Mouse (Mus musculus) testis, adult 10 weeks (tissue): Measurements from ENCODE around the gene Krt9. TPM values are rescaled to one million over a fixed set of nuclear protein-coding genes. Genes with fewer than 3 reads are reported as not detected.

Experiments
- polyA plus RNA-seq: library from polyadenylated mRNA; stranded (reverse); fragments of 350-450 nt; fragmentation: Illumina TruSeq; extraction: RNeasy Lipid Tissue Mini Kit (QIAGEN cat#74804); gene quantifications from one replicate; pipeline ENCODE4 v1.2.3, GENCODE M21; 2014; ENCODE audit warnings: low read depth, low replicate concordance

Gene Krt9
- not detected for polyA plus RNA-seq

DNA sequence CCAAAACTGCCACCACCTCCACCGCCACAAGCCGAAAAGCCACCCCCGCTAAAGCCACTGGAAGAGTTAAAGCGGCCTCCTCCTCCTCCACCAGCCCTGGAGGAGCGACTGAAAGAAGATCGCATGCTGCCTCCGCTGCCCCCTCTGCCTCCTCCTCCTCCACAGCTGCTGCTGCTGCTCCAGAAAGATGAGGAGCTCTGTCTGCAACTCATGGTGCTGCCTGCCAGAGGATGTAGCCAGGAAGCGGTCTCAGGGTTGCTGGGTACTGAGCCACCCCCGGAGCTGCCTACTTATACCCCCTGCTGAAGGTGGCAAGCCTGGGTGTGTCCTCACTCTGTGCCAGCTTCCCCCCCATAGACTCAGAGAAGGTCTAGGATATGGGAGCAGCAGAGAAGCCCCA, at the start of gene Krt9:
Gene Krt9, minus strand, starts transcription at position 255 of the 400 bp plus-strand sequence.

DNA sequence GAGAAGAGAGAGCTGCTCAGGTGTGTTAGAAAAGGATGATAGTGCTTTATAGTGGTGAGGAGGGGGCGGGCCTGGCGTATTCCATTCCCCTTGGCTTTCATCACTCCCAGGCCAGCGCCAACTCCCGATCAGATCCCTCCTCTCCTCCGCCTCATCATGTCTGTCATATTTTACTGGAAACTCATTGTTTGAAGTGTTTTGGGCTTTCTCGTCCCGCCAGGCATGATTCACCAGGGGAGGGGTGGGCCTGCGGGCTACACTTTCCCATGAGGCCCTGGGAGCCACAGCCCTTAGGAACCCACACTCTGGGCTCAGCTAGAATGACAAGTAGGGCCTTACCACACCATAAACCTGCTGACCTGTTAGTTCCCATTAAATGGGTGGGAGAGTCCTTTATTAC, 14.5 kb upstream of the Krt9 start, which contains the start of gene Krt14:
Gene Krt14, minus strand, starts transcription at position 51 of the 400 bp plus-strand sequence.

DNA sequence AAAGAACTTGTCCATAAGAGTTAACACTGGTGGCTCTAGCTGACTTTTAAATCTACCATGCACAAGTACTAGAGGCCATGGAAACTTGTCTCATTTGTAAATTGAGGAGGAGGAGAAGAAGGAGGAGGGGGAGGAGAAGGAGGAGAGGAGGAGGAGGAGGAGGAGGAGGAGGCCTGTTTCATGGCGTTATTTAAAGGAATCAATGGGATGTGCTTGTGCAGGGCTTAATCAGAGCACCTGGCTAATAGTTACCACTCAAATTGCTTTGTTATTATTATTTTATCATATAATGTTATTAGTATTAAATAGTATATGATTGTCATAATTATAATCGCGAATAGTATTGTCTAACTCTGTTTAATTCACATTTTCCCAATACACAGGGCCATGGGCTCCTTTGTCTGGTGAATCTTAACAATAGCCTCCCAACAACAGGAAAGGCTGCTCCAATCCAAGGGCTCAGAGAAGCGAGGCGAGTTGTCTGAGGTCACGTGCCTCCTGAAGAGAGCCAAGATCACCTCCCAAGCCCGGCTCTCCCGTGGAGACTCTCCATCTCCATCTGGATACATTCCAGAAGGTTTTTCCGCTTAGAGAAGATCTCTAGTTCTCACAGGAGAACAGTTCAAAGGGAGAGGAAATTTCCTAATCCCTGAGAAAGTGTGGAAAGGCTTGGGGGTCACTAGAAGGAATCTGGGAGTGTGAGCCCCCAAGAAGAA, 44.3 kb downstream of the Krt9 start, which contains the start of gene Krt19:
Gene Krt19, minus strand, starts transcription at position 51 of the 716 bp plus-strand sequence.

Other genes with a start within 250 kb of the Krt9 start
- not detected for gene Krtap9-5, start 244.8 kb downstream of the Krt9 start, polyA plus RNA-seq
- gene Krtap29-1, start 214.2 kb downstream of the Krt9 start, polyA plus RNA-seq = not detected
- not detected for gene Krtap16-1, start 206.6 kb downstream of the Krt9 start, polyA plus RNA-seq
- not detected for gene Krtap17-1, start 199.3 kb downstream of the Krt9 start, polyA plus RNA-seq
- not detected for gene Krt33a, start 177.0 kb downstream of the Krt9 start, polyA plus RNA-seq
- gene Krt33b, start 163.4 kb downstream of the Krt9 start, polyA plus RNA-seq = not detected
- not detected for gene Krt34, start 151.7 kb downstream of the Krt9 start, polyA plus RNA-seq
- not detected for gene Krt31, start 142.7 kb downstream of the Krt9 start, polyA plus RNA-seq
- gene Krt32, start 105.0 kb downstream of the Krt9 start, polyA plus RNA-seq = not detected
- not detected for gene Krt35, start 97.0 kb downstream of the Krt9 start, polyA plus RNA-seq
- gene Krt36, start 87.6 kb downstream of the Krt9 start, polyA plus RNA-seq = not detected
- not detected for gene Krt13, start 71.7 kb downstream of the Krt9 start, polyA plus RNA-seq
- not detected for gene Krt15, start 57.3 kb downstream of the Krt9 start, polyA plus RNA-seq
- not detected for gene Krt19, start 44.6 kb downstream of the Krt9 start, polyA plus RNA-seq
- gene Krt14, start 14.3 kb upstream of the Krt9 start, polyA plus RNA-seq = not detected
- gene Krt16, start 55.7 kb upstream of the Krt9 start, polyA plus RNA-seq = not detected
- gene Krt17, start 67.8 kb upstream of the Krt9 start, polyA plus RNA-seq = not detected
- not detected for gene Krt42, start 76.6 kb upstream of the Krt9 start, polyA plus RNA-seq
- 2,357 TPM for gene Eif1, start 126.6 kb upstream of the Krt9 start, polyA plus RNA-seq
- gene Gast, start 141.2 kb upstream of the Krt9 start, polyA plus RNA-seq = not detected
- gene Hap1, start 162.9 kb upstream of the Krt9 start, polyA plus RNA-seq = 4.7 TPM
- gene Jup, start 204.5 kb upstream of the Krt9 start, polyA plus RNA-seq = 1.8 TPM
- 2.7 TPM for gene P3h4, start 221.6 kb upstream of the Krt9 start, polyA plus RNA-seq
- gene Fkbp10, start 222.5 kb upstream of the Krt9 start, polyA plus RNA-seq = 0.39 TPM
- gene Nt5c3b, start 248.6 kb upstream of the Krt9 start, polyA plus RNA-seq = 56.1 TPM
- 256 TPM for gene Klhl10, start 248.7 kb upstream of the Krt9 start, polyA plus RNA-seq